ENCODE assay signal across 8 mouse cellular contexts in genomic region chr8:127178634-127179033, GRCm38 (mm10).
A peak's percentile ranks its signal among the peaks of the same experiment; 100 is the strongest.
DNase-seq lines count a peak whose midpoint lies in the region; ATAC-seq and TF ChIP-seq lines count a peak whose summit lies in the region.
"Had no signal": no experiment of that assay in that cellular context is flagged by ENCODE, and none has a peak within 500 bp of the region (broad histone marks: within the 10 kb centered on the region; RNA-seq: fewer than 3 reads in every experiment).

No protein-coding gene starts in this region.

- H3K9ac ChIP-seq in liver, adult 2 months (ENCODE audit: low read depth, low read length), result no peak overlapping the region
- no peak overlapping the region for H3K9ac ChIP-seq in forebrain, embryonic 12.5 days
- H3K9ac ChIP-seq in intestine, postnatal 0 days (ENCODE audit: low read depth, low read length), result no peak overlapping the region
- H3K9ac ChIP-seq in stomach, embryonic 15.5 days, result no peak overlapping the region
- H3K9ac ChIP-seq: neural tube, embryonic 12.5 days had no signal

- H3K4me3 ChIP-seq in liver, adult 2 months (ENCODE audit: insufficient read depth, low read depth, low read length), result no peak overlapping the region
- no peak overlapping the region for H3K4me3 ChIP-seq in bone marrow macrophage, adult 2 months (ENCODE audit: insufficient read depth, low read length)
- no peak overlapping the region for H3K4me3 ChIP-seq in forebrain, embryonic 12.5 days (replicated peaks)
- no peak overlapping the region for H3K4me3 ChIP-seq in intestine, postnatal 0 days (ENCODE audit: low read depth, low read length)
- H3K4me3 ChIP-seq in stomach, embryonic 15.5 days (replicated peaks), result no peak overlapping the region
- H3K4me3 ChIP-seq: neural tube, embryonic 12.5 days had no signal

- peaks cover 18% of the 10 kb centered on the region; the same call in 1 of the 2 replicates for H3K79me2 ChIP-seq in liver, adult 2 months (ENCODE audit: control insufficient read depth, insufficient read depth, low read length)

- TF ChIP-seq CTCF in liver, adult 2 months (IDR thresholded peaks at IDR 0.05; ENCODE audit: low read depth, low read length), result peak; percentile 46
- 0 out of 2 replicates have a peak, but pooled peaks have one; percentile 21 for TF ChIP-seq CTCF in bone marrow macrophage, adult 2 months (IDR thresholded peaks at IDR 0.05; ENCODE audit: low read depth, low read length)
- peak; percentile 80 for TF ChIP-seq CTCF in intestine, postnatal 0 days (IDR thresholded peaks at IDR 0.05; ENCODE audit: low read depth)

- TF ChIP-seq POLR2A in liver, adult 2 months (IDR thresholded peaks at IDR 0.05; ENCODE audit: extremely low read depth, insufficient read depth, low read length), result no peak
- no peak for TF ChIP-seq POLR2A in bone marrow macrophage, adult 2 months (IDR thresholded peaks at IDR 0.05; ENCODE audit: borderline replicate concordance, low read depth, low read length)

- 48% methylated on average over 4 of the region's 4 CpGs for WGBS in liver, adult 2 months
- WGBS in forebrain, embryonic 12.5 days, result 63% methylated on average over 4 of the region's 4 CpGs
- WGBS in intestine, postnatal 0 days, result 41% methylated on average over 4 of the region's 4 CpGs
- 49% methylated on average over 4 of the region's 4 CpGs for WGBS in stomach, embryonic 15.5 days

- no peak overlapping the region for H3K4me2 ChIP-seq in forebrain, embryonic 12.5 days
- H3K4me2 ChIP-seq in intestine, postnatal 0 days (replicated peaks; ENCODE audit: low read depth), result no peak overlapping the region
- no peak overlapping the region for H3K4me2 ChIP-seq in stomach, embryonic 15.5 days
- H3K4me2 ChIP-seq: neural tube, embryonic 12.5 days had no signal

- H3K4me1 ChIP-seq in liver, adult 2 months (ENCODE audit: control insufficient read depth, insufficient read depth, low read length), result peaks cover 26% of the 10 kb centered on the region
- H3K4me1 ChIP-seq in bone marrow macrophage, adult 2 months (ENCODE audit: control insufficient read depth, insufficient read depth, low read length), result no peaks in the 10 kb centered on the region
- H3K4me1 ChIP-seq in forebrain, embryonic 12.5 days, result peaks cover 12% of the 10 kb centered on the region
- H3K4me1 ChIP-seq in intestine, postnatal 0 days (replicated peaks; ENCODE audit: control insufficient read depth, insufficient read depth, low read length), result no peaks in the 10 kb centered on the region
- H3K4me1 ChIP-seq in stomach, embryonic 15.5 days, result peaks cover 15% of the 10 kb centered on the region

- no peaks in the 10 kb centered on the region for H3K36me3 ChIP-seq in liver, adult 2 months (ENCODE audit: control insufficient read depth, insufficient read depth, low read length)
- H3K36me3 ChIP-seq in forebrain, embryonic 12.5 days (replicated peaks), result no peaks in the 10 kb centered on the region
- H3K36me3 ChIP-seq in intestine, postnatal 0 days (ENCODE audit: control insufficient read depth, insufficient read depth), result no peaks in the 10 kb centered on the region
- H3K36me3 ChIP-seq in stomach, embryonic 15.5 days, result no peaks in the 10 kb centered on the region
- H3K36me3 ChIP-seq: neural tube, embryonic 12.5 days had no signal

- no peak overlapping the region for H3K27ac ChIP-seq in liver, adult 2 months (replicated peaks; ENCODE audit: insufficient read depth, low read depth, low read length)
- no peak overlapping the region for H3K27ac ChIP-seq in bone marrow macrophage, adult 2 months (ENCODE audit: insufficient read depth, low read depth, low read length)
- H3K27ac ChIP-seq in forebrain, embryonic 12.5 days, result no peak overlapping the region
- no peak overlapping the region for H3K27ac ChIP-seq in intestine, postnatal 0 days (ENCODE audit: low read depth, low read length)
- H3K27ac ChIP-seq in stomach, embryonic 15.5 days, result no peak overlapping the region
- H3K27ac ChIP-seq: neural tube, embryonic 12.5 days had no signal

- DNase-seq in liver, adult 2 months (ENCODE audit: extremely low read depth, low read depth, low spot score), result peak; percentile 69
- no peak for DNase-seq in liver
- DNase-seq in lung, postnatal 10 days, result peak; percentile 76

- H3K9me3 ChIP-seq in forebrain, embryonic 12.5 days, result no peaks in the 10 kb centered on the region
- no peaks in the 10 kb centered on the region for H3K9me3 ChIP-seq in intestine, postnatal 0 days (ENCODE audit: control insufficient read depth)
- H3K9me3 ChIP-seq in stomach, embryonic 15.5 days, result no peaks in the 10 kb centered on the region
- H3K9me3 ChIP-seq: neural tube, embryonic 12.5 days had no signal

- ATAC-seq in forebrain, embryonic 12.5 days (ENCODE audit: low FRiP score), result 0 out of 2 replicates have a peak, but pooled peaks have one; percentile 67
- ATAC-seq in intestine, postnatal 0 days, result 0 out of 2 replicates have a peak, but pooled peaks have one; percentile 36
- peak; percentile 35; the same call in 1 of the 2 replicates for ATAC-seq in stomach, embryonic 15.5 days (ENCODE audit: insufficient read depth, low FRiP score, low read depth)

- no peaks in the 10 kb centered on the region for H3K27me3 ChIP-seq in liver, adult 2 months (ENCODE audit: control insufficient read depth, insufficient read depth, low read length)
- no peaks in the 10 kb centered on the region for H3K27me3 ChIP-seq in forebrain, embryonic 12.5 days
- H3K27me3 ChIP-seq in intestine, postnatal 0 days (replicated peaks; ENCODE audit: control insufficient read depth, insufficient read depth, low read length), result no peaks in the 10 kb centered on the region
- H3K27me3 ChIP-seq in stomach, embryonic 15.5 days (replicated peaks), result no peaks in the 10 kb centered on the region
- H3K27me3 ChIP-seq: neural tube, embryonic 12.5 days had no signal

Comparison
In these comparisons a context has a peak if more than half of its experiments do, and no peak if none do; other contexts are left out.
1. CTCF ChIP-seq: peak in every context shown above with its lines; median percentile 80 in intestine, postnatal 0 days; 46 in liver, adult 2 months; 21 in bone marrow macrophage, adult 2 months.